Mouse (Mus musculus) granulocyte monocyte progenitor cell, adult 5-6 weeks (primary cell): ENCODE data around the gene Gas1. TPM values are rescaled to one million over a fixed set of nuclear protein-coding genes. Genes with fewer than 3 reads are reported as not detected.

Source experiments
- ATAC-seq: replicated peaks from 2 replicates; pipeline ENCODE4 v1.8.0; 2016; ENCODE audit warnings: mild to moderate bottlenecking, moderate TSS enrichment, inconsistent platforms; ENCODE audit not compliant: poor library complexity, severe bottlenecking
- total RNA-seq, 2 experiments: library from RNA; stranded (forward) in 1 of 2; stranded (reverse) in 1 of 2; fragments of 200-712, 200-1000 nt in 1 of 2; fragments of >200 nt in 1 of 2; fragmentation: Nextera tagmentation in 1 of 2; gene quantifications; 2 replicates each; pipeline ENCODE4 v1.2.3; 2014 to 2017

Gas1 gene
- not detected in 2 replicates for total RNA-seq (2014; fragmentation: Nextera tagmentation)
- total RNA-seq (2017), result not detected in 2 replicates

DNA sequence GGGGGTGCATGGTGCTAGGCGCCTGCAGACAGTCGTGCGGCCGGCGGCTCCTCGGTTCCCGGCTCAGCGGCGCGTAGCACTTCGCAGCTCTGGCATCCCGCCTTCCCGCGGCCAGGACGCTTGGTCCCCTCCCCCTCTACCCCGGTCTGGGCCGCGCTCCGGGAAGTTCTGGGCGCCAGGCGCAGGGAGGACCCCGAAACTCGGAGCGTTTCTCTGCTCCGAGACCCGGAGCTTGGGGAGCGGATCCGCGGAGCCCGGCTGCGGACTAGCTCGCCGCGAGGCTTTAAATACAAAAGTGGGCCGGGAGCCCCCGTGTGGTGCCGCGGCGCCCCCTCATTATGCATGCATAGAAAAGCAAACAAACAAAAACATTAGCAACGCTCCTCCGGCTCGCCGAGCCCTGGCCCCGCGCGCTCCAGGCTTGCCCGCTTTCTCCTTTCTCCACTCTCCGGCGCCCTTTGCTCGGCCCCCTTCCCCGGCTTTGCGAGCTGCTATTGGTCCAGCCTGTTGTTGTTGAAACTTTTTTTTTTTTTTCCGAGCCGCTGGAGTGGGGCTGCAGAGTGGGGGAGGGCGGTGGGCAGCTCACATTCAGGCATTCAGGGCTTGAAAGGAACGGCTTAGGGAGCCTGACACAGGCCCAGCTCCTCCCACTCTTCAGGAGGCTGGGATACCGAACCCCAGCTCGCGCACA, at the start of gene Gas1:
TSS of gene Gas1 (minus strand) at position 260 of the 691 bp plus-strand sequence.
- ATAC-seq, result peak; percentile 52; the same call in 1 of the 2 replicates

DNA sequence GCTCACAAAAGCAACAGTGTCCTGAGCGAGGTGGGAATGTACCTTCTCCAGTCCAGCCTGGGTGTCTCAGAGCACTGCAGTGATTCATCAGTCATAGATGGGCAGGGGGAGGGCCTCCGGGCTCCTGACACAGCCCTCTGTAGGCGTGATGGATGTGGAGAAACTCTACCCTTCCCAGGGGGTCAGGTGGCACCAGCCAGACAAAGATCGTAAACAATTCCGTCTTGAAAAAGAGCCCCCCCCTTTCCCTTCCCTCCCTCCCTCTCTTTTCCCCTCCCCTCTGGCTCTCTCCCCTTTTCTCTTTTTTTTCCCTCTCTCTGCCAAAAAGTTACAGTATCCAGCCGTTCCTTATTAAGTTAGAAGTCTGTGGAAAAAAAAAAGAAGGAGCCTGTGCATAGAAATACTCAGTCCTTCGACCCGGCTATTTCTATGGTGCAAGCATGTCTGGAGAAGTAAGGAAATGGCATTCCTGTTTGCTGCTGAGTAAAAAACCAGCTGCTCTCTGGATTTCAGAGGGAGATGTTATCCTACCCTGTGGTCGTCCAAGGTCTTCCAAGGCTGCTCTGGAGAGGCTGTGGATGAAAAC, 49.2 kb upstream of the Gas1 start:
- no peak for ATAC-seq

DNA sequence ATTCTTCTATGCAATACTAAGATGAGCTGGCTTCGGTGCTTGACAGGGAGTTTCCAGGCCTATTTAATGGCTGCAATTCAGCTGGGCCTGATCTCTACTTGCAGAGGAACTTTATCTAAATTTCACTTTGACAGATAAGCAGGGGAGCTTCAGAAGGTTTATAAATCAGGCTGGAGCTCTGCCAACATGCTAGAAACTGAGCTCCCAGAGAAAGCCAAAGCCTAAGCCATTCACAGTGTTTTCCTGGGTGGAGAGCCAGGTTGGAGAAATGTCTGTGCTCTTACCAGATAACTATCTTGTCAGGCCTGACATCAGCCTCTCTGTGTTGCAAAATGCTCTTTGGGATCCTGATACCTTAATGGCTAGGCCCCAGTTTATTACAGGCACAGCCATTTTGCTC, 48.6 kb upstream of the Gas1 start:
- no peak for ATAC-seq

DNA sequence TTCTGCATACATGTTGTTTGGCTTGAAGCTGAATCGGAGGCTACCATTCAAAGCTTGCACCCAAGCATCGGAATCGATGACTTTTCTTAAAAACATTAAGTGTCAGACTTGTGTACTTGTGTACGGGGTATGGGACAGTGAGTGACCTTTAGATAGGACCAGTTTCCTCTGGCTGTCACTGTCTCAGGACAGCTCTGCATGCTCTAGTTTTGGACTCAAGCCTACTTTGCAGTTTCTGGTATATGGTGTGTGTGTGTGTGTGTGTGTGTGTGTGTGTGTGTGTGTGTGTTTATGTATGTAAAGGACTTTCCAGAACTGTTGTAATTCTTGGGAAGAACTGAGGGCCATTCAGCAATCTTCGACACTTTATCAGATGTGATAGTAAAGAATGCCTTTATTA, 48.1 kb upstream of the Gas1 start:
- ATAC-seq, result no peak

DNA sequence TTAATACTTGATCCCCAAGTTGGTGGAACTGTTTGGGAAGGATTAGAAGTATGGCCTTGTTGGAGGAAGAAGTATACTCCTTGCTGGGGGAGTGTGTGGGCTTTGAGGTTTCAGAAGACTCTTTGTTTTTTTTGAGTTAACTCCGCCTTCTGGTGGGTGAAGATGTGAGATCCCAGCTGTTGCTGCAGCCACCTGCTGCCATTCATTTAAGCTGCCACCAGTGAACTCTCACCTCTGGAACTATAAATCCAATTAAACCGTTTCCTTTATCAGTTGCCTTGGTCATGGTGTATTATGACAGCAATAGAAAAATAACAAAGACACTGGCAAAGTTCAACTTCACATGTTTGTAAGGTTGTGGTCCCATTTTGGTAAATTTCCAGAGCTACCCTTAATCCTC, 46.6 kb upstream of the Gas1 start:
- ATAC-seq, result no peak

DNA sequence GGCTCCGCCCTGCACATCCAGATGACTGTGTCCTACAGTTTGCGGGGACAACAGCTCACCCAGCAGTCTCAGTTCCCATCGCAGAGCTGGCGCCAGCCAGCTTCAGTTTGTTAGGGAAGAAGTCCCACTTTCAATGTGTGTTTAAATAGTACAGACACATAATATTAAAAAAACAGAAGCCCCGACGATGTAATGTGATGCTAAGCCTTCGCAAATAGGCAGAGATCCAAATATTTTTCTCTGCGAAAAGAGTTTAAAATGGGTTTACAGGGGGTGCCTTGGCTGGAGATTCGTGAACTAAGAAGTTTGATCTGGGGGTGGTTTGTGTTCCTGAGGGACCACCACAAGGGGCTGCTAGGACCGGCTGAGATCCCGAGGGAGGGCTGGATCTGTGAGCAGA, 45.2 kb upstream of the Gas1 start:
- ATAC-seq, result no peak

DNA sequence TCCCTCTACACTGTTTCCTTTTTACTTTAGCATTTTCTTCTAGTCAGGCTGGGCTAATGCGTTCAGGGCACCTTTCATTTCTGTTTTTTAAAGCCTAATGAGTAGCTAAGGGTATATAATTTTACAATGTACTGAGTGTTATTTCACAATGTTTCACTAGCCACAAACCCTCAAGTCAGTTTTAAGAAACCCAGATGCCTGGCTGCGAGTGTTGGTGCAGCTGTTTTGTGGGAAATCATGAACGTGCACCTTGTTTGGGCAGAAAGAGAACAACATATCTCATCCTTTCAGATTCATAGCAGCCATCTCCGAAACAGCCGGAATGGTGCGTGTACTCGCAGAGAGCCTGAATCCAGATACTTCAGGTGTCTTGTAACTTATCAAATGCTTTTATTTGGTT, 36.7 kb upstream of the Gas1 start:
- ATAC-seq, result no peak

DNA sequence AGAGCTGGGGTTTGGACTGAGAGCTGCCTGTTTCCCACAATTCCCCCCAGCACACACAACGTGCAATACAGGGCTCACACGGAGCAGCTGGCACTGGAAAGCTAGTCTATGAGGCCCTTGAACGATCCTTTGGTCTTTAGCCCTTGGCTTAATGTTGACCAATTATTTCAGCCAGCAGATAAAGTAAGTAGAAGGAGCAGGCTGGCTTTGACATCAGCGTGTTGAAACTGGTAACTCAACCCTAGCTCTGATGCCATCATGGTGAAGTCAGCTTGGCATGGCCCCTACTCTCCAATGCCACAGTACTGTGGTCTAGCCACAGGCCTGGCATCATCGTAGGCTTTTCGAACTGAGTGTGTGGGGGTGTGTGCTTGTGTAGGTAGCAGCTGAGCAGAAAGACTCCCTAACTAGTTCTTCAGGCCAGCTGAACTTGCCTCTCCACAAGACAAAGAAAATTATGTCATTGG, 30.0 kb upstream of the Gas1 start:
- ATAC-seq, result no peak

DNA sequence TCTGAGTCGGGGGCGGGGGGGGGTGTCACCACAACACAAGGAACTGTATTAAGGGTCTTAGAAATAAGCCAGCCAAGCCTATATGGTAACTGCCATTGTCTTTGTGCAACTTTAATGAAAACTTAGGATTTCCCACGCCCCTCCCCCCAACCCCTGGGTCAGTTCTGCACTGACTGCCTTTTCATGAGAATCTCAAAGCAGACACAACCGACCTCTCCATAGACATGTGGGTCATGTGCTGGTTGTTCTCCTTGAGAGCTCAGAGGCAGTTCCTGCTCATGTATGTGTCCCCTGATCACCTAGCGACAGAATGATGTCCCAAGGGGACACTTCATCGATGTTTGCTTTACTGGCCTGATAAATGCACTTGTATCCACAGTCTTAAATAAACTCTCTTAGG, 27.6 kb upstream of the Gas1 start:
- no peak for ATAC-seq

DNA sequence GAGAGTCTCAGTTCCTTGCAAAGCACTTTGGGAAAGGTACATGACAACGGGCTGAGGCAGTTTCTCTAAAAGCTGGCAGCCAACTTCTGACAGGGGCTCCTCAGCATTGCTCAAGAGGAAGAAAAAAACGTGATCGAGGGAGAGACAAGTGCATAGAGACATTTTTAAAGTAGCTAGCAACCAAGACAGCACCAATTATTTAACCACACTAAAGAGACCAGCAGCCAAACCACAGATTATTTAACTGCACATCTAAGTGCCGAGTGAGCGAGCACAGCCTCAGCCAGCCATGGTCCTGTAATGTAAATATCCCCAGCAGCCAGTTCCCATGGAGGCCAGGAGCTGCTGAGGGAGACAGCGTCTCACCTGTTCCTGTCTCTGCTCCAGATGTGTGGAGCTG, 16.1 kb upstream of the Gas1 start:
- ATAC-seq, result 0 out of 2 replicates have a peak, but pooled peaks have one; percentile 12

DNA sequence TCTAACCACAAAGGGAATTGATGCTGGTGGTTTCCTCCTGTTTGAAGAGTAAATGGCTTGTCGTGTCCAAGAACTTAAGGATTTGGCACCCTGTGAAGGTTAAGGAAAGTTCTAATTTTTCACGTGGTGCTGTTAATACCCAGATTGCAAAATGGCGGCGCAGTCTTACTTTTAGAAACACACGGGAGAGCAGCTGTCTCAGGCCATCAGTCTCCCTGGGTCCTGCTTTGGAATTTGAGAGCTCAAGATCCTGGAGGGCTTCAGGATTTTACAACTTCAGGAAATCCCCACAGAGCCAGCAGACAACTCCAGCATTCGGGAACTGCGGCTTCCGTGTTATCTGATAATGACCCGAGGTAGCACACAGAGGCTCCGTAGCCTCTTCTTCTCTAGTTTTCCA, 12.8 kb upstream of the Gas1 start:
- no peak for ATAC-seq

DNA sequence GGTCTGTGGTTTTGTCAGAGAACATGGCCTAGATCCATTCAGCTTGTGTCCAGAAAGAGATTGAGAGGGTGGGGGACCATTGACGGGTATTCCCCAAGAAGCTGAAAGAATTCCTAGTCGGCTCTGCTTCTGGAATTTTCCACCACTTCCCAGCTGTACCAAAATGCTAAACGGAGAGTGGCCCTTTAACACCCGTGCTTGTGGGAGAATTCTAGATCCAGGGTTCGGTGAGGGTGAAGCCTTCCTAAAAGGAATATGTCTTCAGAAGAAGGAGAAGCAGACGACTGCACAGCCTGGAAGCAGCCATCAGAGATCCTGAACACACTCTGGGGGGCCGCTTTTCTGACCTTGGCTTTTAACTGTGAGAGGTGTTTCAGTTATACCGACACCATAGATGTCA, 11.8 kb upstream of the Gas1 start:
- no peak for ATAC-seq

DNA sequence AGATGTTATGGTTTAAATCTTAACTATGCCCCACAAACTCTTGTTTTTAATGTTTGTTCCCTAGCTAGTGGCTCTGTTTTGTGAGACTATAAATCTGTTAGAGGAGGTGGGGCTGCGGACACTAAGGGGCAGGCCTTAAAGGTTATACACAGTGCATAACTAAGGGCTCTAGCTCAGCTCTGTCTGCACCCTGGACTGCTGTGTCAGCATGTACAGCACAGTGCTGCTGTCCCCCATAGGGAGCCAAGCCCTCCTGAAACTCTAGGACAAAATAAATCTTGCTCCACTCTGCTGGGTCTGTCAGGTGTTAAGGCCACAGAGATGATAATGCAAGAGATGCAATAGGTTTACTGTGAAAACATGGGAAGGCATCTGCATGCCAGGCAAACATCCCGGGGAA, 10.1 kb upstream of the Gas1 start:
- no peak for ATAC-seq

DNA sequence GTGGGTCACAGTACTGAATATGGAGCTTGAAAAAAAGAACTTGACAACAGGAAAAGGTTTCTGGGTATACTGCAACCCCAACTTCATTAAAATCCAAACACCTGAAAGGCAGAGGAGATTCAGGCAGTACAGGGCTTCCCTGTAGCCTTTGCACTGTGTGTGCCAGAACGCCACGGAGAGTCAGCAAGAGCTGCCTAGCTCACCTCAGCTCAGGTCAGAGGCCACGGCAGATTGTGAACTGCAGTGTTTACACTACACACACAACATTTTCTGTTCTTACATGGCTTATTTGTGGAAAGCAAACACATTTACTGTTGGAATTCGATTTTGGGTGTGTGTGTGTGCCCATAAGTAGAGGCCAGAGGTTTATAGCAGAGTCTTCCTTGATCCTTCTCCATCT, 5.2 kb upstream of the Gas1 start:
- ATAC-seq, result no peak

DNA sequence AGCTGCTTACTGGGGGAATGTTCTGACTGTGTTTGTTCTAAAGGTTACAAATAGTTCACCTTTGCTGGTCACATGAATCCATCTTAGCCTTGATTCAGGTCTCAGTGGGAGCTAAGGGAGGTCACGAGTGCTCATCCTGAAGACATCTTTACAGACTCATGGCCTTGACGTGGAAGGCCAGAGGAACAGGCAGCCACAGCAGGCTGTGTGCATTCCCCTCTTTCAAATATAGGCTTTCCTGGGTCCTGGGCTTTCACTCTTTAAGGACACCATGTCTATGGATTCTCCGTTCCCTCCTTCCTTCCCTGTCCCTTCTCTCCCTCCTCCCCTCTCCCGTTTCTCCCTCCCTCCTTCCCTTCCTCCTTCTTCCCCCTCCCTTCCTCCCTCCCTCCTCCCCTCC, 2.5 kb upstream of the Gas1 start:
- ATAC-seq, result no peak

DNA sequence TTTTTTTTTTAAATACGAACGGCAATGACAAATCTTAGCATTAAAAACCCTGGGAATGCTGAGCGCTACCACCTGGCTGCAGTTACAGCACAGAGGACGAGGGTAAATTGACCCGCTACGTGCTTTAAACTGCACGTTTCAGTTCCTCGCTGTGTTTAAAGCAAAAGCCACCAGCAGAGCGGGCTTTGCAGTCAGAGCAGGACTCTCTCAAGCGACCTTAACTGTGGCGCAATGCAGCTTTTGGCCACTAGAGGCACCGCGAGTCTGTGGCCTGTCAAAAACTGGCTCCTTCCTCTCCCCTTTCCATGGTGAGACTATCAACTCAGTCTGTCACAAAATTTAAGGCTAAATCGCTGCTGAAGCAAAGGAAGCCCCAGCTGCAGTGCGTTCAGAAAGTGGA, 1.3 kb upstream of the Gas1 start:
- ATAC-seq, result peak; percentile 77

DNA sequence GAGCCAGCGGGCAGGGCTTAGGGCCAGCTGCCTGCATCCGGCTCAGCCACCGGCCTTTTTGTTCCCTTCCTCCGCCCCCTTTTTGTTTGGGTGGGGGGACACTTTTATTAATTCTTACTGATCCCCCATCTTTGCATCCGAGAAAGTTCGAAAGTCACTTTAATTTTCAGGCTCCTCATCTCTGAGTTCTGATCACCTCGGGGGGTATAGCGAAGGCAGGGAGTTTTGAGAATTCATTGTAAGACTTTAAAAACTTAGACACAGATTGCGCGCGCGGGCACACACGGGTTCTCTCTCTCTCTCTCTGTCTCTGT, 589 bp upstream of the Gas1 start:
- ATAC-seq, result no peak

DNA sequence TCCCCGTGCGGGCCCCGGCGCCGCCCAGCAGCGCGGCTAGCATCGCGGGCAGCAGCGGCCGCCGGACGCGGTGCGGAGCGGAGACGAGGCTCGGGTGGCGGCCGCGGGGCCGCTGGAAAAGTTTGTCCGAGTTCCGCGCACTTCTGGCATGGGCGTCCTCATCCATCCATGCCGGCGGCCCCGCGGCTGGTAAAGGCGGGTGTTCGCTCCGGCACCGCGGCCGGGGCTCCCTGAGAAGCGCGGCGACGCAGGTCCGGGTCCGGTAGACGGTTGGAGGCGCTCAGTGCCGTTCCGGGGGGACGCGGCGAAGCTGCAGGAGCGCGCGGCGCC, 424 bp downstream of the Gas1 start:
- no peak for ATAC-seq

DNA sequence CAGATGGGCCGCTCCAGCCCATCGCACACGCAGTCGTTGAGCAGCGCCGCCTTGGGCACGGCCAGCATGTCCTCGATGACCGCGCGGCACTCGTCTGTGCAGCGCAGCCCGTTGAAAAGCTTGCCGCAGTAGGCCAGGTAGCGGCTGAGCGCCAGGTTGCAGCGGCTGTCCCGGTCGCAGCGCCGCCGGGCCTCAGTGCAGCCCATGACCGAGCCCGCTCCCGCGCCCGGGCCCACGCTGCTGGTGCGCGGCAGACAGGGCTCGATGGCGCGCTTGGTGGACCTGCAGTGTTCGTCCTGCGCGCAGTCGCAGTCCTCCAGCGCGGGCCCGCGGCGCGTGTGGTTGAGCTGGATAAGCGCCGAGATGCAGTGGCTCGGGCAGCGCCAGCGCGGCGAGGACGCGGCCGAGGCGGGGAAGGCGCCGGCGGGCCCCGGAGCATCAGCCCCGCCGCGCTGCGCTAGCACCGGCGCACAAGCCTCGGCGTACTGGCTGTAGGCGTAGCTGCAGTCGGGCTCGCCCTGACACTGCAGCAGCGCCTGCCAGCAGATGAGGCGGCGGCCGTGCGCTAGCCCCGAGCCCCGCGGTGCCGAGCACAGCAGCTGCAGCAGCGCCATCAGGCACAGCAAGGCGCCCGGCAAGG, 909 bp downstream of the Gas1 start:
- 0 out of 2 replicates have a peak, but pooled peaks have one; percentile 14 for ATAC-seq

DNA sequence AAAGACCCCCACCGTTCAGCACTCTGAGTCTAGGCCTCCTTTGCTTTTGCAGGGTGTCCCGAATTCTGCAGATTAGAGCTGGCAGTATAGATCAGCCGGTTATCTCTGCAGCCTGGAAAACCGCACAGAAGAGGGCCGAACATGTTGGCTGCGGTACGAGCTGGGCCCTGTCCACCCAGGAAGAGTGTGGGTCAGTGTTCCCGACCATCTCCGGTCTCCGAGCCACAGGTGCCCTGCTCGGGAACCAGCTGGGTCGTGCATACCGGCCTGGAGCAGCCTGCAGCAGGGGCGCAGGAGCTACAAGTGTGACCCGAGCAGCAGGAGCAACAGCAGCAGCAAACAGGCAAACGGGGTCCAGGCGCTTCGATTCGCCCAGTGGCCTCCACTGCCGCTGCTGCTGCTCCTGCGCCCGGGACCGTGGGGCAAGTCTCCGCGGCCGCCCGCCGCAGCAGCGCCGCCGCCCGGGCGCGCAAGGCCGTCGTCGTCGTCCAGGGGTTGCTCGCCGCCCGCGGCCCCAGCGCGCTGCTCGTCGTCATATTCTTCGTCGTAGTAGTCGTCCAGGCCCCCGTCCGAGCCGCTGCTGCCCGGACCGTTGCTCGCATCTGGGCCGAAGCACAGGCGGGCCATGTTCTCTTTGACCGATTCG, 1.6 kb downstream of the Gas1 start:
- ATAC-seq, result no peak

DNA sequence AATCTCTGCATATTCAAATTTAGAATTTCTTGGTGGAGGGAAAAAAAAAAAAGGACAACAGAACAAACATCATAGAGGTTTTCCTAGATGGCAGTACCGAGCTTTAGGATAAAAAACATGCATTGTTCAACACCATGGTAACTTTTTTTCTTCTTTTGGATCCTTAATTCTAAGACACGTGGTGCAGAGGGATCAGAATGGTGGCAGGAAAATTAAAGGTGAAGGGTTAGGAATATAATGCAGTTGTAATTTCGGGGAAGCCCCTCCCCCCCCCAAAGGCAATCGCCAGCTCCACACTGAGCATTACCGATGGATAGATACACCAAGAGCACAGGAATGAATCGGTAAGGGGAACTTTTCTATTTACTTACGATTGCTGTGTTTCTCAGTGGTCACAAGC, 2.2 kb downstream of the Gas1 start:
- ATAC-seq, result no peak
